18 mouse cellular contexts compared by ENCODE assay signal in the genomic region with DNA sequence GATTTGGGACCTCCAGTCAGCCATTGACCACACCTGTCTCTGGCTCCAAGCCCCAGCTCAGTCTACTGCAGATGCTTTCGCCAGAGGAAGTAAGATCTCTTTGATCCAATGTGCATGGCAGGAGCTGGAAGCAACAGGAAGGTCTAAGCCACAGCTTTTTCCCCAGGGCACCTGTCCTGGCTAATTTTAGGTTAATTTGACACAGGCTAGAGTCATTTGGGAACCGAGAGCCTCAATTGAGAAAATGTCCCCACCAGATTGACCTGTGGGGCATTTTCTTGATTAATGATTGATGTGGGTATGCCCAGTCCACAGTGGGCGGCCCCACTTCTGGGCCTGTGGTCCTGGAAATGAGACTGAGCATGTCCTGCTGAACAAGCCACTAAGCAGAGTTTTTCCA.
DNase-seq lines count a peak whose midpoint lies in the region; ATAC-seq and TF ChIP-seq lines count a peak whose summit lies in the region.
"Had no signal": no experiment of that assay in that cellular context is flagged by ENCODE, and none has a peak within 500 bp of the region (broad histone marks: within the 10 kb centered on the region; RNA-seq: fewer than 3 reads in every experiment).

No protein-coding gene starts in this region.

- H3K4me2 ChIP-seq in kidney, embryonic 16.5 days (replicated peaks; ENCODE audit: low read depth, low read length): no peak overlapping the region
- H3K4me2 ChIP-seq in liver, embryonic 12.5 days: no peak overlapping the region
- H3K4me2 ChIP-seq in CH12.LX (ENCODE audit: insufficient read depth, low read depth, poor library complexity, severe bottlenecking): no peak overlapping the region
- H3K4me2 ChIP-seq in hindbrain, embryonic 13.5 days: no peak overlapping the region
- H3K4me2 ChIP-seq: embryonic facial prominence, embryonic 12.5 days; forebrain, embryonic 12.5 days; hindbrain, embryonic 14.5 days had no signal

- H3K9me3 ChIP-seq in kidney, embryonic 16.5 days (ENCODE audit: low read length): no peaks in the 10 kb centered on the region
- no peaks in the 10 kb centered on the region for H3K9me3 ChIP-seq in liver, embryonic 12.5 days (replicated peaks)
- H3K9me3 ChIP-seq in CH12.LX (replicated peaks; ENCODE audit: low read length): peaks cover 3% of the 10 kb centered on the region
- no peaks in the 10 kb centered on the region for H3K9me3 ChIP-seq in hindbrain, embryonic 13.5 days
- H3K9me3 ChIP-seq: embryonic facial prominence, embryonic 12.5 days; forebrain, embryonic 12.5 days had no signal

- H3K9ac ChIP-seq in kidney, embryonic 16.5 days (replicated peaks; ENCODE audit: low read length): no peak overlapping the region
- no peak overlapping the region for H3K9ac ChIP-seq in liver, adult 2 months (ENCODE audit: low read depth, low read length)
- no peak overlapping the region for H3K9ac ChIP-seq in liver, embryonic 12.5 days
- H3K9ac ChIP-seq in CH12.LX (ENCODE audit: insufficient read depth, low read depth): no peak overlapping the region
- no peak overlapping the region for H3K9ac ChIP-seq in hindbrain, embryonic 13.5 days
- H3K9ac ChIP-seq: embryonic facial prominence, embryonic 12.5 days; forebrain, embryonic 12.5 days; forebrain, postnatal 0 days; hindbrain, embryonic 14.5 days had no signal

- no peaks in the 10 kb centered on the region for H3K79me2 ChIP-seq in liver, adult 2 months (ENCODE audit: control insufficient read depth, insufficient read depth, low read length)
- no peaks in the 10 kb centered on the region for H3K79me2 ChIP-seq in CH12.LX (replicated peaks; ENCODE audit: control insufficient read depth, extremely low read depth, insufficient read depth, poor library complexity, severe bottlenecking)

- no peak for TF ChIP-seq POLR2A in kidney, adult 2 months (IDR thresholded peaks at IDR 0.05; ENCODE audit: low read depth, low read length)
- TF ChIP-seq POLR2A in liver, adult 2 months (IDR thresholded peaks at IDR 0.05; ENCODE audit: extremely low read depth, insufficient read depth, low read length): no peak
- TF ChIP-seq POLR2A in CH12.LX (IDR thresholded peaks at IDR 0.05; ENCODE audit: low read depth, low read length): no peak

- no peak overlapping the region for H3K4me3 ChIP-seq in kidney, adult 2 months (ENCODE audit: insufficient read depth, low read depth, low read length)
- no peak overlapping the region for H3K4me3 ChIP-seq in kidney, embryonic 16.5 days (ENCODE audit: low read length)
- no peak overlapping the region for H3K4me3 ChIP-seq in liver, adult 2 months (ENCODE audit: insufficient read depth, low read depth, low read length)
- H3K4me3 ChIP-seq in liver, embryonic 12.5 days: no peak overlapping the region
- H3K4me3 ChIP-seq in CH12.LX (replicated peaks in 1 of 3; ENCODE audit: low read depth in 2 of 3, low read length in 2 of 3, poor library complexity in 1 of 3): no peak overlapping the region
- no peak overlapping the region for H3K4me3 ChIP-seq in hindbrain, embryonic 13.5 days
- H3K4me3 ChIP-seq: embryonic facial prominence, embryonic 12.5 days; forebrain, embryonic 12.5 days had no signal

- TF ChIP-seq EP300 in CH12.LX (IDR thresholded peaks at IDR 0.05; ENCODE audit: low read length): peak; percentile 96

- no peaks in the 10 kb centered on the region for H3K36me3 ChIP-seq in kidney, adult 2 months (ENCODE audit: control insufficient read depth, insufficient read depth, low read length)
- H3K36me3 ChIP-seq in kidney, embryonic 16.5 days (ENCODE audit: insufficient read depth, low read length): no peaks in the 10 kb centered on the region
- no peaks in the 10 kb centered on the region for H3K36me3 ChIP-seq in liver, adult 2 months (ENCODE audit: control insufficient read depth, insufficient read depth, low read length)
- no peaks in the 10 kb centered on the region for H3K36me3 ChIP-seq in liver, embryonic 12.5 days
- H3K36me3 ChIP-seq in CH12.LX (replicated peaks in 1 of 2; ENCODE audit: control insufficient read depth in 1 of 2, insufficient read depth in 1 of 2, low read length in 1 of 2): no peaks in the 10 kb centered on the region
- H3K36me3 ChIP-seq in hindbrain, embryonic 13.5 days: no peaks in the 10 kb centered on the region
- H3K36me3 ChIP-seq: embryonic facial prominence, embryonic 12.5 days; forebrain, embryonic 12.5 days had no signal

- ATAC-seq in kidney, embryonic 16.5 days (ENCODE audit: low FRiP score, low TSS enrichment): no peak
- no peak for ATAC-seq in liver, embryonic 12.5 days
- ATAC-seq in hindbrain, embryonic 13.5 days (ENCODE audit: low FRiP score): no peak
- ATAC-seq: CD4-positive, CD25-positive, alpha-beta regulatory T cell, adult 4 months; forebrain, postnatal 0 days had no signal

- DNase-seq in kidney, adult 2 months: peak; percentile 28
- DNase-seq in liver, adult 2 months (ENCODE audit: extremely low read depth, low read depth, low spot score): peak; percentile 41
- DNase-seq in CH12.LX (ENCODE audit: extremely low read depth): no peak
- DNase-seq: adrenal gland, postnatal 10 days; B cell, adult 2 months; cerebellum, adult 11 months; cerebellum, adult 8-10 months; cerebellum, postnatal 25 days; forebrain, postnatal 0 days; gastrocnemius, postnatal 14 days; heart, postnatal 14 days had no signal

- no peaks in the 10 kb centered on the region for H3K4me1 ChIP-seq in kidney, adult 2 months (ENCODE audit: control insufficient read depth, insufficient read depth, low read length)
- no peaks in the 10 kb centered on the region for H3K4me1 ChIP-seq in kidney, embryonic 16.5 days (ENCODE audit: insufficient read depth, low read length)
- no peaks in the 10 kb centered on the region; the same call in 1 of the 2 replicates for H3K4me1 ChIP-seq in liver, adult 2 months (ENCODE audit: control insufficient read depth, insufficient read depth, low read length)
- no peaks in the 10 kb centered on the region for H3K4me1 ChIP-seq in liver, embryonic 12.5 days
- peaks cover 33 to 57% of the 10 kb centered on the region in 2 experiments for H3K4me1 ChIP-seq in CH12.LX (ENCODE audit: control insufficient read depth in 1 of 2, insufficient read depth in 2 of 2)
- peaks cover 11% of the 10 kb centered on the region; the same call in 1 of the 2 replicates for H3K4me1 ChIP-seq in hindbrain, embryonic 13.5 days (replicated peaks)

- H3K27me3 ChIP-seq in kidney, adult 2 months (replicated peaks; ENCODE audit: control insufficient read depth, insufficient read depth, low read length): no peaks in the 10 kb centered on the region
- no peaks in the 10 kb centered on the region for H3K27me3 ChIP-seq in kidney, embryonic 16.5 days (ENCODE audit: insufficient read depth, low read length)
- H3K27me3 ChIP-seq in liver, adult 2 months (ENCODE audit: control insufficient read depth, insufficient read depth, low read length): no peaks in the 10 kb centered on the region
- H3K27me3 ChIP-seq in liver, embryonic 12.5 days (replicated peaks): no peaks in the 10 kb centered on the region
- H3K27me3 ChIP-seq in CH12.LX (replicated peaks): no peaks in the 10 kb centered on the region
- 0 out of 2 replicates have a peak, but pooled peaks cover 2% of the 10 kb centered on the region for H3K27me3 ChIP-seq in hindbrain, embryonic 13.5 days
- H3K27me3 ChIP-seq: embryonic facial prominence, embryonic 12.5 days; forebrain, embryonic 12.5 days had no signal

- in situ Hi-C loops in CH12.LX (cut with MboI; ENCODE audit: low pct_ligation_motif_present, low pct_unique_long_range_greater_than_20kb, low sequenced_read_pairs): loop anchor here (25.0 kb wide), 1 partner anchor 435 kb away; a partner anchor contains a TSS

- TF ChIP-seq RAD21 in CH12.LX (IDR thresholded peaks at IDR 0.05; ENCODE audit: low read depth, low read length): no peak

- no peak for TF ChIP-seq CTCF in kidney, adult 2 months (conservative IDR thresholded peaks at IDR 0.05; ENCODE audit: insufficient read depth, insufficient read length, low read depth, low read length)
- TF ChIP-seq CTCF in liver, adult 2 months (IDR thresholded peaks at IDR 0.05; ENCODE audit: low read depth, low read length): no peak
- no peak for TF ChIP-seq CTCF in CH12.LX (conservative IDR thresholded peaks at IDR 0.05 in 1 of 2, IDR thresholded peaks at IDR 0.05 in 1 of 2; ENCODE audit: low read depth in 2 of 2, low read length in 2 of 2)

- 62% methylated on average over 3 of the region's 3 CpGs for WGBS in kidney, adult 2 months
- 51% methylated on average over 3 of the region's 3 CpGs for WGBS in kidney, embryonic 16.5 days
- WGBS in liver, adult 2 months: 69% methylated on average over 3 of the region's 3 CpGs
- WGBS in liver, embryonic 12.5 days (ENCODE audit: insufficient replicate concordance): 60% methylated on average over 3 of the region's 3 CpGs
- 83% methylated on average over 3 of the region's 3 CpGs for WGBS in hindbrain, embryonic 13.5 days

- dilution Hi-C loops in CH12.LX (cut with MboI; ENCODE audit: extremely low pct_ligation_motif_present, extremely low pct_unique_long_range_greater_than_20kb, low sequenced_read_pairs): no loop called here

- H3K27ac ChIP-seq in kidney, adult 2 months (ENCODE audit: insufficient read depth, low read depth, low read length): no peak overlapping the region
- H3K27ac ChIP-seq in kidney, embryonic 16.5 days (ENCODE audit: low read length): no peak overlapping the region
- H3K27ac ChIP-seq in liver, adult 2 months (replicated peaks; ENCODE audit: insufficient read depth, low read depth, low read length): no peak overlapping the region
- H3K27ac ChIP-seq in liver, embryonic 12.5 days: no peak overlapping the region
- H3K27ac ChIP-seq in CH12.LX (ENCODE audit: insufficient read depth, low read depth): peak overlapping the region; percentile 86
- no peak overlapping the region for H3K27ac ChIP-seq in hindbrain, embryonic 13.5 days
- H3K27ac ChIP-seq: embryonic facial prominence, embryonic 12.5 days; forebrain, embryonic 12.5 days; hindbrain, embryonic 14.5 days had no signal

TF ChIP-seq in CH12.LX, 34 proteins besides CTCF, POLR2A, EP300 and RAD21 (continues in another document):
- TF ChIP-seq ZC3H11A (IDR thresholded peaks at IDR 0.05; ENCODE audit: low read depth, low read length) (no peak), ZMIZ1 (IDR thresholded peaks at IDR 0.05; ENCODE audit: low read depth, low read length) (no peak), JUN (IDR thresholded peaks at IDR 0.05; ENCODE audit: insufficient read depth, low read depth, low read length) (peak; percentile 76), SIN3A (IDR thresholded peaks at IDR 0.05; ENCODE audit: low read length) (no peak; the same call in 1 of the 2 replicates), HCFC1 (IDR thresholded peaks at IDR 0.05; ENCODE audit: low read depth, low read length) (no peak), IRF4 (IDR thresholded peaks at IDR 0.05; ENCODE audit: low read depth, low read length) (peak; percentile 96), MYC (IDR thresholded peaks at IDR 0.05; ENCODE audit: low read depth, low read length) (0 out of 2 replicates have a peak, but pooled peaks have one; percentile 46), UBTF (IDR thresholded peaks at IDR 0.05; ENCODE audit: low read depth, low read length) (no peak), MAX (IDR thresholded peaks at IDR 0.05; ENCODE audit: low read length) (no peak; the same call in 1 of the 2 replicates), ZNF384 (IDR thresholded peaks at IDR 0.05; ENCODE audit: low read depth, low read length) (peak; percentile 36; the same call in 1 of the 2 replicates), GABPA (IDR thresholded peaks at IDR 0.05; ENCODE audit: insufficient replicate concordance, low read depth, low read length) (no peak)
